Mouse (Mus musculus) bone marrow macrophage, adult 2 months (primary cell): ENCODE data around the gene Ncbp1.
"Not testable (repeated sequence)": the region's sequence is repeated elsewhere in the genome, so short reads cannot be mapped to it uniquely, and the experiment has no call there.

Experiments used
- CTCF ChIP-seq: IDR thresholded peaks from 2 replicates; pipeline ENCODE4 v1.5.1; 2012; ENCODE audit warnings: low read depth, mild to moderate bottlenecking, low read length, moderate library complexity
- POLR2A ChIP-seq: IDR thresholded peaks from 2 replicates; pipeline ENCODE4 v1.6.1; 2012; ENCODE audit warnings: mild to moderate bottlenecking, low read depth, low read length, borderline replicate concordance

- TF ChIP-seq POLR2A, CTCF: not testable (repeated sequence)
Observed at GRCm38 (mm10) chr4:46192011-46192410, 53.6 kb downstream of the Ncbp1 start.
